Mouse (Mus musculus): ENCODE results near the gene Pdhx. TPM values are rescaled to one million over a fixed set of nuclear protein-coding genes. Genes with fewer than 3 reads are reported as not detected.

The Pdhx gene
- total RNA-seq (2014; rRNA removed) (47.2 and 53.2 TPM in 2 replicates), polyA plus RNA-seq (2015; fragmentation: Nextera tagmentation; extraction: Ambion mirVana) (66.3 and 69.1 TPM in 2 replicates)

GRCm38 (mm10) chr2:103073219-103073982, at the start of gene Pdhx, which contains the start of gene Apip:
TSS of gene Pdhx (minus strand) at chr2:103073513.
TSS of gene Apip (plus strand) at chr2:103073675.
- peak; percentile 99 for DNase-seq (ENCODE audit: low spot score)
- ATAC-seq (ENCODE audit: low FRiP score): peak; percentile 99
- H3K36me3 ChIP-seq (ENCODE audit: insufficient read depth, low read length): 0 out of 2 replicates have a peak, but pooled peaks cover 3% of the 10 kb centered on the region
- peak within 1 kb of the TSS; percentile 75 for H3K27ac ChIP-seq (ENCODE audit: low read depth, low read length)
- under 1% methylated on average over 54 of the region's 55 CpGs for WGBS
- H3K27me3 ChIP-seq (ENCODE audit: insufficient read depth, low read length): no peaks in the 10 kb centered on the region
- H3K9ac ChIP-seq (replicated peaks; ENCODE audit: low read length, poor library complexity, severe bottlenecking): peak within 1 kb of the TSS; percentile 74
- H3K4me2 ChIP-seq (ENCODE audit: low read depth, low read length, poor library complexity, severe bottlenecking): peak within 1 kb of the TSS; percentile 68
- TF ChIP-seq CTCF (IDR thresholded peaks at IDR 0.05): 0 out of 2 replicates have a peak, but pooled peaks have one; percentile 11
- peak within 1 kb of the TSS; percentile 64 for H3K4me3 ChIP-seq (ENCODE audit: low read depth, low read length)
- H3K9me3 ChIP-seq (ENCODE audit: low read length): no peaks in the 10 kb centered on the region
- H3K4me1 ChIP-seq (ENCODE audit: insufficient read depth, low read length): peaks cover 7% of the 10 kb centered on the region; the same call in 1 of the 2 replicates

GRCm38 (mm10) chr2:103119197-103119854, 46.0 kb upstream of the Pdhx start:
- ATAC-seq (ENCODE audit: low FRiP score): no peak
- H3K36me3 ChIP-seq (ENCODE audit: insufficient read depth, low read length): no peaks in the 10 kb centered on the region

DNA sequence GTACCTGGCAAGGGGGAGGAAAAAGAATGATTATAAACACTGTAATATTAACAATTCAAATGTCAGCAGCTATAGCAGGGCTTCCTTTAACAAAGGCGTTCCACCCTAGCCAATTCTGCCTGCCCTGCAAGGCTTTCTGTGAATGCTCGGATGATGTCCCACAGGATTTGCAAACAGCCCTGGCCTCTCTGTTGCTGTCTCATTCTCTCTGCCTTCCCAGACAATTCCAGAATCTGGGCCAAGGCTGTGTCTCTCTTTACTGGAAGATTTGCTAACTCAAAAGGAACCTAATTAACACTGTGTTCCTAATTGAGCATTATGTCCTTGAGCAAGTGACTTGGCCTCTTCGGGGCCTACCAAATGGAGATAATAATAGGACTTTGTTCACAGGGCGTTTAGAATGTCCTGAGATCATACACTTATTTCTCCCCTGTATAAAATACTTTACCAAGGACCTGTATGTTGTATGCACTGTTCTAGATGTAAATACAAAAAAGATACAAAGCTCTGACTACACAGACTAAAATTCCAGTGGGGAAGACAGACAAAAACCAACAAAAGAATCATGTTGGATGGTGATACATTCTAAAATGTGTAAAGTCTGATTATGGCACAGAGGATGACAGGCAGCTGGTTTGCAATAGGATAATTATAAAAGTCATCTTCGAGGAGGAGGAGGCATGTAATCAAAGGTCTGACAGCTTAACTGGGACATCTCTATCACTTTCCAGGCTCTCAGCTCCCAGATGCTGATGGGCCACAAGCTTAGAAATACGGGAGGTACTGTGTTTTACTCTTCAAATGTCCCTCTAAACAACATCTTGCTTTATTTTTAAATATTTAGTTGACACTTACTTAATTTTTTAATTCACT, 45.2 kb upstream of the Pdhx start:
- no peak overlapping the region for H3K27ac ChIP-seq (ENCODE audit: low read depth, low read length)
- peak; percentile 50 for DNase-seq (ENCODE audit: low spot score)
- WGBS: 56% methylated on average over 6 of the region's 6 CpGs
- TF ChIP-seq CTCF (IDR thresholded peaks at IDR 0.05): no peak
- H3K4me3 ChIP-seq (ENCODE audit: low read depth, low read length): no peak overlapping the region
- no peaks in the 10 kb centered on the region for H3K27me3 ChIP-seq (ENCODE audit: insufficient read depth, low read length)
- ATAC-seq (ENCODE audit: low FRiP score): no peak
- H3K36me3 ChIP-seq (ENCODE audit: insufficient read depth, low read length): no peaks in the 10 kb centered on the region
- H3K4me2 ChIP-seq (ENCODE audit: low read depth, low read length, poor library complexity, severe bottlenecking): no peak overlapping the region
- H3K9ac ChIP-seq (replicated peaks; ENCODE audit: low read length, poor library complexity, severe bottlenecking): no peak overlapping the region
- no peaks in the 10 kb centered on the region for H3K9me3 ChIP-seq (ENCODE audit: low read length)
- H3K4me1 ChIP-seq (ENCODE audit: insufficient read depth, low read length): no peaks in the 10 kb centered on the region

More at GRCm38 (mm10) chr2:103119197-103119854, 46.0 kb upstream of the Pdhx start:
- 76% methylated on average over 7 of the region's 7 CpGs for WGBS
- peak; percentile 18 for DNase-seq (ENCODE audit: low spot score)
- H3K4me1 ChIP-seq (ENCODE audit: insufficient read depth, low read length): no peaks in the 10 kb centered on the region
- no peak overlapping the region for H3K9ac ChIP-seq (replicated peaks; ENCODE audit: low read length, poor library complexity, severe bottlenecking)
- no peak for TF ChIP-seq CTCF (IDR thresholded peaks at IDR 0.05)
- H3K9me3 ChIP-seq (ENCODE audit: low read length): no peaks in the 10 kb centered on the region
- no peaks in the 10 kb centered on the region for H3K27me3 ChIP-seq (ENCODE audit: insufficient read depth, low read length)
- no peak overlapping the region for H3K27ac ChIP-seq (ENCODE audit: low read depth, low read length)
- no peak overlapping the region for H3K4me3 ChIP-seq (ENCODE audit: low read depth, low read length)
- H3K4me2 ChIP-seq (ENCODE audit: low read depth, low read length, poor library complexity, severe bottlenecking): no peak overlapping the region

- H3K27me3 ChIP-seq (ENCODE audit: insufficient read depth, low read length): no peaks in the 10 kb centered on the region
- no peaks in the 10 kb centered on the region for H3K36me3 ChIP-seq (ENCODE audit: insufficient read depth, low read length)
- WGBS: 61% methylated on average over 5 of the region's 5 CpGs
- DNase-seq (ENCODE audit: low spot score) (no peak), ATAC-seq (ENCODE audit: low FRiP score) (no peak)
- H3K27ac ChIP-seq (ENCODE audit: low read depth, low read length): no peak overlapping the region
- no peaks in the 10 kb centered on the region for H3K4me1 ChIP-seq (ENCODE audit: insufficient read depth, low read length)
- TF ChIP-seq CTCF (IDR thresholded peaks at IDR 0.05): no peak
- H3K4me2 ChIP-seq (ENCODE audit: low read depth, low read length, poor library complexity, severe bottlenecking): no peak overlapping the region
- H3K4me3 ChIP-seq (ENCODE audit: low read depth, low read length): no peak overlapping the region
- no peak overlapping the region for H3K9ac ChIP-seq (replicated peaks; ENCODE audit: low read length, poor library complexity, severe bottlenecking)
- no peaks in the 10 kb centered on the region for H3K9me3 ChIP-seq (ENCODE audit: low read length)
Observed at GRCm38 (mm10) chr2:103117212-103117611, 43.9 kb upstream of the Pdhx start.

DNA sequence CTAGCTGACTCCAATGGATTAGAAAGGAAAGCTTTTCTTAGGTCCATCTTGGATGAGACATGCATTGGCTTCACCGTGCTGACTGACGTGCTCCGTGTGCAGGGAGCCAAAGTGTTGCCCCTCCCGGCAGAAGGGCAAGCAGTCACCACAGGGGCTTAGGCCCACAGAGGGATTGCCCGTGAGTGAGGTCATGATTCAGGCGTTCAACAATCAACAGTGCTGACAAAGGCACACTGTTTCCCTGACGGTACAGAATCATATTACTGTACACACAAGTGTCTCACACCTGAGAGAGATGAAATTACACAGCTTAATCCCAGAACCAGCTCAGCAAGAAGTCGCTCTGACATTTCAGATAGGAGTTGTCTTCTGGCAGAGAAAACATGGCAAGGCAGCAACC, 38.4 kb upstream of the Pdhx start:
- no peak overlapping the region for H3K9ac ChIP-seq (replicated peaks; ENCODE audit: low read length, poor library complexity, severe bottlenecking)
- H3K9me3 ChIP-seq (ENCODE audit: low read length): no peaks in the 10 kb centered on the region
- H3K4me3 ChIP-seq (ENCODE audit: low read depth, low read length): no peak overlapping the region
- TF ChIP-seq CTCF (IDR thresholded peaks at IDR 0.05): no peak
- H3K4me1 ChIP-seq (ENCODE audit: insufficient read depth, low read length): no peaks in the 10 kb centered on the region
- no peaks in the 10 kb centered on the region for H3K27me3 ChIP-seq (ENCODE audit: insufficient read depth, low read length)
- no peak for ATAC-seq (ENCODE audit: low FRiP score)
- no peak overlapping the region for H3K27ac ChIP-seq (ENCODE audit: low read depth, low read length)
- DNase-seq (ENCODE audit: low spot score): no peak
- 63% methylated on average over 8 of the region's 8 CpGs for WGBS
- H3K4me2 ChIP-seq (ENCODE audit: low read depth, low read length, poor library complexity, severe bottlenecking): no peak overlapping the region
- H3K36me3 ChIP-seq (ENCODE audit: insufficient read depth, low read length): no peaks in the 10 kb centered on the region

Data from midbrain, postnatal 0 days (tissue).